Mouse (Mus musculus): ENCODE data around the gene Olfm3. TPM values are rescaled to one million over a fixed set of nuclear protein-coding genes. Genes with fewer than 3 reads are reported as not detected.

Olfm3 gene
- polyA plus RNA-seq, 1 experiment: not detected

GRCm38 (mm10) chr3:115146244-115146643 is 242.4 kb downstream of the Olfm3 start:
- TF ChIP-seq GATA1 (IDR thresholded peaks at IDR 0.05; ENCODE audit: low read length): no peak

GRCm38 (mm10) chr3:115158903-115159473 is 255.1 kb downstream of the Olfm3 start:
- TF ChIP-seq GATA1 (IDR thresholded peaks at IDR 0.05; ENCODE audit: low read length): no peak

- TF ChIP-seq GATA1 (IDR thresholded peaks at IDR 0.05; ENCODE audit: low read length): no peak
Observed at GRCm38 (mm10) chr3:115174625-115175024, 270.7 kb downstream of the Olfm3 start.
